Mouse (Mus musculus) testis, adult 2 months (tissue): Measurements from ENCODE around the gene Ugt1a6b.

Source experiments
- CTCF ChIP-seq: fragments of 200-500 bp; IDR thresholded peaks from 2 replicates; pipeline ENCODE4 v1.5.1; 2012; ENCODE audit warnings: low read depth, mild to moderate bottlenecking, inconsistent platforms, low read length, moderate library complexity; ENCODE audit not compliant: control insufficient read depth, insufficient read depth, insufficient replicate concordance
- POLR2A ChIP-seq: fragments of 200-500 bp; IDR thresholded peaks from 2 replicates; pipeline ENCODE4 v1.6.1; 2012; ENCODE audit warnings: low read depth, mild to moderate bottlenecking, inconsistent platforms, low read length, moderate library complexity; ENCODE audit not compliant: control insufficient read depth

DNA sequence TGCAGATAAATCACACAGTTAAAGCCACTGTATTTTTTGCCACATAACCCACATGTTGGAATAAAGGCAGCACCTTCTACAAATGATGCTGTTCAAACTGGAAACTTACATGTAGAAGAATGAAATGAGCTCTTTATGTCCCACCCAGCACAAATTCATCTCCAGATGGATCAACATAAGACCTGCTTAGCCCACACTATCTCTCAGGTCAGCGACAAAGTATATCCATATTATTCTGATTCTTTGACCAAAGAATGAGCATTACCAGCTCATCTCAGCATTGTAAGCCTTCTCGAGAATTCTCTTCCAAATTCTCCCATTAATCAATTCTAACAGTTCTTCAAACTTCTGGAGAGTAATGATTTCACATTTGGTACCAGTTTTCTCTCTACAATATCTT, 119.2 kb downstream of the Ugt1a6b start:
- TF ChIP-seq CTCF (no peak), POLR2A (no peak)
